Mouse (Mus musculus): ENCODE results near the gene Rps6kb1.

Rps6kb1 gene

DNA sequence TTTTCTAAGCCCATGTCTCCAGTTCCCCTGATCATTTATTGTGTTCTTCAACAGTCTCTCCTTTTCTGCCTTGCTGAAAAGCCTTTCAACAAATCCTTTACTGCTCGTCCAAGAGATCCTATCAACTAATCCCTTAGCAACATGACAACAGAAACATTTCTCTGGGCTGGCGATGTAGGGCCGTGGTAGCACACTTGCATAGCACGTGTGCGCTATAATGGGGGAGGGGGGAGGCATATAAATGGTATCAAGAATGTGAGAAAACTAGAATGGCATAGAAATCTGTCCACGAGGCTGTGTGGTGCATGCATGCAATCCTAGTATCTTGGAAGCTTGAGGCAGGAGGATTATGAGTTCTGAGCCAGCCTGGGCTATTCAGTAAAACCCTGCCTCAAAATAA lies 72.8 kb downstream of the Rps6kb1 start:
- no peak for DNase-seq (ENCODE audit: low read depth, low spot score)

DNA sequence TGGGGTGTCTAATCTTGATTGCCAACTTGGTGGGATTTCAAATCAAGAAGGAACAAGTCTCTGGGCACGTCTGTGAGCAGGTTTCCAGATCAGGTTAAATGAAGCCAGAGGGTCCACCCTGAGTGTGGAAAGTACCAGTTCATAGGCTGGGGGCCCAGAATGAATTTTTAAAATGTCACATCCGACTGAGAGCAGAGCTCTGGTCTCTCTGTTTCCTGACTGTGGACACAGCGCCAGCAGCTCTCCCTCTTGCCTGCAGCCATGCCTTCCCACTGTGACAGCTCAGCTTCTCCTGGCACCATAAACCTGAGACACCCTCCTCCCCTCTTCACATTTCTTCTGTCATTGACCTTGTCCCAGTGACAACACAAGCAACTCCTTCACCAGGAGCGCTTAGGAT lies 75.6 kb downstream of the Rps6kb1 start:
- DNase-seq (ENCODE audit: low read depth, low spot score) = no peak

DNA sequence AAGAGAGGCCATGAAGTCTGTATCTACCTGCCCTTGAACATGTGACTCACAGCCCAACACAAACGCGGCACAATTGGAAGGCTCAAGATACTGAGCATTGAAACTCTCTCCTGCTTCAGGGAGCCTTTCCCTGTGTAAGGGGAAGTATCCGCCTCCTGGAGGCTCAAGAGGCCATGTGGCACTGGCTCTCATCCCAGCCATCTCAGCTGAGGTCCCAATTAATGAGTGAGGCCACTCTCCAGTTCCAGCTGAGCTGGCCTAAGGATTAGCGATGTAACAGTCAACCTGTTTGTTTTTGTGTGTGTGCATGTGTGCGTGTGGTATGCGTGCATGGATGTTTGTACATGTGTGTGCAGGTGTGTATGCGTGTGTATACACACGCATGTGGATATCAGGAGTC lies 76.3 kb downstream of the Rps6kb1 start:
- no peak for DNase-seq (ENCODE audit: low read depth, low spot score)

DNA sequence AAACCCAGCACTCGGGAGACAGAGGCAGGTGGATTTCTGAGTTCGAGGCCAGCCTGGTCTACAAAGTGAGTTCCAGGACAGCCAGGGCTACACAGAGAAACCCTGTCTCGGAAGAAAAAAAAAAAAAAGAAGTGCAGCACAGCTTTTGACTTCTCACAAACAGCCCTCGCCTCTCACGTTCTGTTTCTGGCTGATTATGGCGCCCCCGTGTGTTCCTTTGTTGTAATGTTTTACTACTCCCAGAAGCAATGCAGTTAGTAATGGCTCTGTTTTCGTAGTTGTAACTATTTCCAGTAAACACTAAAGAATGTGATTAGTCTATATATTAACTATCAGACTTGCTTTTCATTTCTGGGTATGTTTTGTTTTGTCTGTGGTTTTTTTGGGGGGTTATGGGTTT lies 80.3 kb downstream of the Rps6kb1 start:
- peak; percentile 44 for DNase-seq (ENCODE audit: low read depth, low spot score)

DNA sequence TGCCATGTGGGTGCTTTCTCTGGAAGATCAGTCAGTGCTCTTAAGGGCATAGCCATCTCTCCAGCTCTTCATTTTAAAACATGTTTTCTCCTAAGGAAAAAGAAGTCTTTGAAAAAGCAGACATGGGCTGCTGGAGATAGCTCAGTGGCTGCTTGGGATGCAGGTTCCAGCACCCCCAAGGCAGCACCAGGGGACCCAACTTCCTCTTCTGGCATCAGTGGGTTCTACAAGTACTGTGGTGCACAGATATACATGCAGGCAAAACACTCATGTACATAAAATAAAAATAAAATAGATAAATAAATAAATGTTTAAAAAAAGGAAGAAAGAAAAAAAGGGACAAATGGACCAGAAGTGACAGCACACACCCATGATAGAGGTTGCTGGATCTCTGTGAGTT lies 82.0 kb downstream of the Rps6kb1 start:
- DNase-seq (ENCODE audit: low read depth, low spot score) = no peak

DNA sequence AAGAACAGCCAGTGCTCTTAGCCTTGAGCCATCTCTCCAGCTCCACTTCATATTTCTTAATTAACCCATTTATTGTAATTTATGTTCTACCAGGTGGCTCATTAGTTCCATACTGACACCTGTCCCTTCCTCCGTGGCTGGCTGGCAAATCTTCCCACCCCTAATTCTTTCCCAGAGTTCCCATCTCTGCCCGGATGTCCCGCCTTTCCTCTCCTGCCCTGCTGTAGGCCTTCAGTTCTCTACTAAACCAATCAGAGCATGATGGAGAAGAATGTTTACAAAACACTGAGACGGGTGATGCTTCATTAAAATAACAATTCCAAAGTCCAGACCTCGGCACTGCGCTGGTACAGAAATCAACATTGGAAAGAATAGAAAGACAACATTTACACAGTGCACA lies 85.7 kb downstream of the Rps6kb1 start:
- DNase-seq (ENCODE audit: low read depth, low spot score) = no peak

DNA sequence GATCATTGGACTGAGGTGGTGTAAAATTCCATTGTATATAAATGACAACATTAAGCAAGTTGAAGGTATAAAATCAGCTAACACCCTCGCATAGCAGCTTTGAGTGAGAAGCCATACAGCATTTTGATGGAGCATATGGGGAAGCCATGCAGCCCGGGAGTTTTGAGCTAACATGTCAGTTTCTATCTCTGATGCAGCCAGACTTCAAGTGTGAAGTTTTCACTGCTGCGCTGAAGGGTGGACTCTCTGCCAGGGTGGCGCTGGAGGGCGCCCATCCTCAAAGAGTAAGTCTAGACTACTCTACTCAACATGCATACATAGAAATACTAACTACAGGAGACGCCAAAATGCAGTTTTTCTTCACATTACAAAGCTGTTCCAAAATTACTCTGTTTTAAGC lies 87.1 kb downstream of the Rps6kb1 start:
- no peak for DNase-seq (ENCODE audit: low read depth, low spot score)

DNA sequence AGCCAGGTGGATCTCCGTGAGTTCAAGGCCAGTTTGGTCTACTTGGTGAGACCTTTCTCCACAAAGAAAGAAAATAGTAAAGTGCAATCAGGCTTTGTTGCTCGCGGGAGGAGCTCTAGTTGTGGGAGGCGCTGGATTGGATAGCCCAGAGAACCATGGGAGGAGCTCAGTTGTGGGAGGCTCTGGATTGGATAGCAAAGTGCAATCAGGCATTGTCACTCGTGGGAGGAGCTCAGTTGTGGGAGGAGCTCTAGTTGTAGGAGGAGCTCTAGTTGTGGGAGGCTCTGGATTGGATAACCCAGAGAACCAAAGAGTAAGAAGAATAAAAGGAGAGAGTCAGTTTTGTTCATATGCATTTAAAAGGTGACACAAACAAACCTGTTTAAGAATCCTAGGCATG lies 90.6 kb downstream of the Rps6kb1 start:
- DNase-seq (ENCODE audit: low read depth, low spot score) = no peak

Data from telencephalon, adult 2 months (tissue).